Mouse (Mus musculus): Measurements from ENCODE around the gene Zfp428. TPM values are rescaled to one million over a fixed set of nuclear protein-coding genes. Genes with fewer than 3 reads are reported as not detected.

The Zfp428 gene
- total and polyA plus RNA-seq, 2 experiments from 2014 or later: 209 to 297 TPM

DNA sequence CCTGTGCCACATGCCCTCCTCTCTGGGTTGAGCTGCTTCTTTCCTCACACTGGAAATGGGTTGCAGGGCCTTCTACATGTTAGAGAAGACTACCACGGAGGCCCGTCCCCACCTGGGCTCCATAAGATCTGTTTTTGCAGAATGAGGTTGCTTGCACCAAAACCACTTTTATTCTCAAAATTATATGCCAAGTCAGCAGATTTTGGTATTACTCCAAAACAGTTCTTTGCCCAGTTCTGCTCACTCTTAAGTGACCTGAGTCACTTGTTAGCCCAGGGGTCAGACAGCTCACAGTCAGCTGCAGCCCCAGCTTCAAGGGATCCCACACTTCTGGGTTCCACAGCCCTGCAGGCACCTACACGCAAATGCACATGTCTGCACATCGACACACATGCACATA is 54.6 kb downstream of the Zfp428 start:
- no peak overlapping the region for H3K4me3 ChIP-seq (ENCODE audit: low read depth, low read length)
- no peak overlapping the region for H3K9ac ChIP-seq (replicated peaks; ENCODE audit: low read length, poor library complexity, severe bottlenecking)
- TF ChIP-seq CTCF (IDR thresholded peaks at IDR 0.05): no peak
- ATAC-seq (ENCODE audit: low FRiP score) (no peak), DNase-seq (ENCODE audit: low spot score) (no peak)
- WGBS: 90% methylated on average over 4 of the region's 4 CpGs
- H3K9me3 ChIP-seq (ENCODE audit: low read length): no peaks in the 10 kb centered on the region
- H3K4me1 ChIP-seq (ENCODE audit: insufficient read depth, low read length): no peaks in the 10 kb centered on the region
- H3K27ac ChIP-seq (ENCODE audit: low read depth, low read length): no peak overlapping the region
- H3K36me3 ChIP-seq (ENCODE audit: insufficient read depth, low read length): peaks cover 22% of the 10 kb centered on the region
- no peaks in the 10 kb centered on the region for H3K27me3 ChIP-seq (ENCODE audit: insufficient read depth, low read length)
- no peak overlapping the region for H3K4me2 ChIP-seq (ENCODE audit: low read depth, low read length, poor library complexity, severe bottlenecking)

DNA sequence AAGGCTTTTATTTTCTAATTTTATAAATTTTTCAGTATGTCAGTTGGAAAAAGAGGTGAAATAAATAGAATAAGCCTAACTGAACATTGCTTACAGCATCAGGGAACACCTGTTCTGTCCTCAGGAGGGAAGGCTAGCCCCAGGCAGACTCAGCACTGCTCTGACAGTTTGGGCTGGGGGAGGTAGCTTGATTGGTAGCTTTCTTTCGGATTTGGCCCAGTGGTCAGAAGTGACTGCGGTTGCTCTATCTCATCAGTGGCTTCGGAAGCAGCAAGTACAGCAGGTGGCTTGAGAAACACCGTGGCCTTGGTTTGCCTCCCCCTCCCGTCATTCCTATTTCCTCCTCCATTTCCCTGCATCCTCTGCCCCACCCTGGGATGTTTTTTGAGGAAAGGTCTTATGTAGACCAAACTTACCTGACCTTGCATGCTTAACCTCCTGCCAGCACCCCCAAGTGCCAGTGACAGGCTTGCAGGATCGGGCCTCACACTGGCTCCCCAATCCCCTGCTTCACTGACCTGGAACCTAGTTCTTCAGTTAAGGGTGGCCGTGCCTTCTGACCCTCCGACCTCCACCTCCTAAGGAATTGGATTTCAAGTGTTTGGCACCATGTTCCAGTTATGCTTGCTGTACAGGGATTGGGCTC is 56.5 kb downstream of the Zfp428 start:
- ATAC-seq (ENCODE audit: low FRiP score) (no peak), DNase-seq (ENCODE audit: low spot score) (no peak)
- H3K9me3 ChIP-seq (ENCODE audit: low read length): no peaks in the 10 kb centered on the region
- H3K4me1 ChIP-seq (ENCODE audit: insufficient read depth, low read length): no peaks in the 10 kb centered on the region
- no peaks in the 10 kb centered on the region for H3K27me3 ChIP-seq (ENCODE audit: insufficient read depth, low read length)
- no peak overlapping the region for H3K27ac ChIP-seq (ENCODE audit: low read depth, low read length)
- peaks cover 41% of the 10 kb centered on the region for H3K36me3 ChIP-seq (ENCODE audit: insufficient read depth, low read length)
- no peak overlapping the region for H3K4me3 ChIP-seq (ENCODE audit: low read depth, low read length)
- WGBS: 92% methylated on average over 8 of the region's 8 CpGs
- no peak for TF ChIP-seq CTCF (IDR thresholded peaks at IDR 0.05)
- H3K4me2 ChIP-seq (ENCODE audit: low read depth, low read length, poor library complexity, severe bottlenecking): no peak overlapping the region
- no peak overlapping the region for H3K9ac ChIP-seq (replicated peaks; ENCODE audit: low read length, poor library complexity, severe bottlenecking)

DNA sequence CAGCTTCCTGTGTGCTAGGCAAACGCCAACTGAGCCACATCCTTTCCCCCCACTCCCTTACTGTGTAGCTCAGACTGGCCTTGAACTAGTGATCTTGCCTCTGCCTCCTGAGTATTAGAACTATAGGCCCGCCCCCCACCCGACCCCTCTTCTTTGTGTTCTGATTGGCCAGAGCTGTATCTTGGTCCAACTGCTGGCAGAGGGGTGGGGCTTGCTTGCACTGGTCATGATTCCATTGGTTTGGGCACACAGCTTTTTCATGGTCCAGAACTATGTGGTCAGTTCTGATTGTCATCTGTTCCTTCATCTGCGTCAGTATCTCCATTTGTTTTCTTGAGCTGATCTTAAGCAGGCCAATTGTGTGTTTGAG is 57.0 kb downstream of the Zfp428 start:
- Histone ChIP-seq H3K9me3 (ENCODE audit: low read length) (no peaks in the 10 kb centered on the region), H3K36me3 (ENCODE audit: insufficient read depth, low read length) (peaks cover 45% of the 10 kb centered on the region), H3K4me1 (ENCODE audit: insufficient read depth, low read length) (no peaks in the 10 kb centered on the region), H3K27me3 (ENCODE audit: insufficient read depth, low read length) (no peaks in the 10 kb centered on the region), H3K4me2 (ENCODE audit: low read depth, low read length, poor library complexity, severe bottlenecking) (no peak overlapping the region), H3K9ac (replicated peaks; ENCODE audit: low read length, poor library complexity, severe bottlenecking) (no peak overlapping the region), H3K4me3 (ENCODE audit: low read depth, low read length) (no peak overlapping the region), H3K27ac (ENCODE audit: low read depth, low read length) (no peak overlapping the region)
- WGBS: 89% methylated on average over 4 of the region's 4 CpGs
- no peak for TF ChIP-seq CTCF (IDR thresholded peaks at IDR 0.05)
- no peak for DNase-seq (ENCODE audit: low spot score)
- ATAC-seq (ENCODE audit: low FRiP score): no peak

GRCm38 (mm10) chr7:24564607-24565265 is 57.9 kb downstream of the Zfp428 start:
- Histone ChIP-seq H3K27me3 (ENCODE audit: insufficient read depth, low read length) (no peaks in the 10 kb centered on the region), H3K9me3 (ENCODE audit: low read length) (no peaks in the 10 kb centered on the region), H3K4me2 (ENCODE audit: low read depth, low read length, poor library complexity, severe bottlenecking) (no peak overlapping the region), H3K27ac (ENCODE audit: low read depth, low read length) (no peak overlapping the region), H3K36me3 (ENCODE audit: insufficient read depth, low read length) (peaks cover 45% of the 10 kb centered on the region), H3K9ac (replicated peaks; ENCODE audit: low read length, poor library complexity, severe bottlenecking) (no peak overlapping the region), H3K4me3 (ENCODE audit: low read depth, low read length) (no peak overlapping the region), H3K4me1 (ENCODE audit: insufficient read depth, low read length) (no peaks in the 10 kb centered on the region)
- WGBS: 61% methylated on average over 6 of the region's 6 CpGs
- peak; percentile 72 for TF ChIP-seq CTCF (IDR thresholded peaks at IDR 0.05)
- DNase-seq (ENCODE audit: low spot score): peak; percentile 38
- no peak for ATAC-seq (ENCODE audit: low FRiP score)

Other genes with a start within 250 kb of the Zfp428 start
- 7.4 and 11.1 TPM in 2 replicates for gene Zfp93, start 236.6 kb upstream of the Zfp428 start, total RNA-seq (2014; rRNA removed)
- gene Zfp93, start 236.6 kb upstream of the Zfp428 start, polyA plus RNA-seq (2015; fragmentation: Nextera tagmentation; extraction: Ambion mirVana): 2.2 and 2.7 TPM in 2 replicates
- 18.3 and 30.9 TPM in 2 replicates for gene Zfp61, start 205.8 kb upstream of the Zfp428 start, total RNA-seq (2014; rRNA removed)
- 30.3 and 32.4 TPM in 2 replicates for gene Zfp61, start 205.8 kb upstream of the Zfp428 start, polyA plus RNA-seq (2015; fragmentation: Nextera tagmentation; extraction: Ambion mirVana)
- 13.3 and 25.0 TPM in 2 replicates for gene Zfp94, start 190.3 kb upstream of the Zfp428 start, total RNA-seq (2014; rRNA removed)
- gene Zfp94, start 190.3 kb upstream of the Zfp428 start, polyA plus RNA-seq (2015; fragmentation: Nextera tagmentation; extraction: Ambion mirVana): 17.4 and 22.9 TPM in 2 replicates
- gene Tescl, start 173.1 kb upstream of the Zfp428 start, total RNA-seq (2014; rRNA removed): not detected in 2 replicates
- 0.19 TPM in 1 of 2 replicates, not detected in the other for gene Tescl, start 173.1 kb upstream of the Zfp428 start, polyA plus RNA-seq (2015; fragmentation: Nextera tagmentation; extraction: Ambion mirVana)
- gene Lypd5, start 157.8 kb upstream of the Zfp428 start, total RNA-seq (2014; rRNA removed): 0.44 TPM in 1 of 2 replicates, not detected in the other
- not detected in 2 replicates for gene Lypd5, start 157.8 kb upstream of the Zfp428 start, polyA plus RNA-seq (2015; fragmentation: Nextera tagmentation; extraction: Ambion mirVana)
- gene Kcnn4, start 136.7 kb upstream of the Zfp428 start, total RNA-seq (2014; rRNA removed): 0.27 and 2.5 TPM in 2 replicates
- gene Kcnn4, start 136.7 kb upstream of the Zfp428 start, polyA plus RNA-seq (2015; fragmentation: Nextera tagmentation; extraction: Ambion mirVana): 0.81 and 1.1 TPM in 2 replicates
- 34.2 and 50.0 TPM in 2 replicates for gene Smg9, start 107.4 kb upstream of the Zfp428 start, total RNA-seq (2014; rRNA removed)
- 28.7 and 30.1 TPM in 2 replicates for gene Smg9, start 107.4 kb upstream of the Zfp428 start, polyA plus RNA-seq (2015; fragmentation: Nextera tagmentation; extraction: Ambion mirVana)
- not detected in 2 replicates for gene Irgc1, start 54.7 kb upstream of the Zfp428 start, total RNA-seq (2014; rRNA removed)
- gene Irgc1, start 54.7 kb upstream of the Zfp428 start, polyA plus RNA-seq (2015; fragmentation: Nextera tagmentation; extraction: Ambion mirVana): not detected in 2 replicates
- 1.4 and 3.7 TPM in 2 replicates for gene Plaur, start 44.5 kb upstream of the Zfp428 start, total RNA-seq (2014; rRNA removed)
- gene Plaur, start 44.5 kb upstream of the Zfp428 start, polyA plus RNA-seq (2015; fragmentation: Nextera tagmentation; extraction: Ambion mirVana): 0.93 and 1.1 TPM in 2 replicates
- gene Cadm4, start 25.0 kb upstream of the Zfp428 start, total RNA-seq (2014; rRNA removed): 342 and 354 TPM in 2 replicates
- 82.0 and 88.1 TPM in 2 replicates for gene Cadm4, start 25.0 kb upstream of the Zfp428 start, polyA plus RNA-seq (2015; fragmentation: Nextera tagmentation; extraction: Ambion mirVana)
- gene AC161166.1, start 5.4 kb downstream of the Zfp428 start, total RNA-seq (2014; rRNA removed): not detected in 2 replicates
- gene AC161166.1, start 5.4 kb downstream of the Zfp428 start, polyA plus RNA-seq (2015; fragmentation: Nextera tagmentation; extraction: Ambion mirVana): 0.47 and 0.78 TPM in 2 replicates
- 115 and 119 TPM in 2 replicates for gene Irgq, start 23.7 kb downstream of the Zfp428 start, total RNA-seq (2014; rRNA removed)
- 21.8 and 23.9 TPM in 2 replicates for gene Irgq, start 23.7 kb downstream of the Zfp428 start, polyA plus RNA-seq (2015; fragmentation: Nextera tagmentation; extraction: Ambion mirVana)
- gene Pinlyp, start 39.1 kb downstream of the Zfp428 start, total RNA-seq (2014; rRNA removed): not detected in 2 replicates
- not detected in 2 replicates for gene Pinlyp, start 39.1 kb downstream of the Zfp428 start, polyA plus RNA-seq (2015; fragmentation: Nextera tagmentation; extraction: Ambion mirVana)
- gene Xrcc1, start 39.3 kb downstream of the Zfp428 start, total RNA-seq (2014; rRNA removed): 44.6 and 51.8 TPM in 2 replicates
- gene Xrcc1, start 39.3 kb downstream of the Zfp428 start, polyA plus RNA-seq (2015; fragmentation: Nextera tagmentation; extraction: Ambion mirVana): 41.9 and 43.3 TPM in 2 replicates
- gene Ethe1, start 80.5 kb downstream of the Zfp428 start, total RNA-seq (2014; rRNA removed): 32.2 and 33.4 TPM in 2 replicates
- gene Ethe1, start 80.5 kb downstream of the Zfp428 start, polyA plus RNA-seq (2015; fragmentation: Nextera tagmentation; extraction: Ambion mirVana): 31.3 and 31.6 TPM in 2 replicates
- 2.3 and 3.2 TPM in 2 replicates for gene Zfp575, start 80.6 kb downstream of the Zfp428 start, total RNA-seq (2014; rRNA removed)
- 28.3 and 29.5 TPM in 2 replicates for gene Zfp575, start 80.6 kb downstream of the Zfp428 start, polyA plus RNA-seq (2015; fragmentation: Nextera tagmentation; extraction: Ambion mirVana)
- gene Phldb3, start 103.8 kb downstream of the Zfp428 start, total RNA-seq (2014; rRNA removed): 0.11 and 0.14 TPM in 2 replicates
- gene Phldb3, start 103.8 kb downstream of the Zfp428 start, polyA plus RNA-seq (2015; fragmentation: Nextera tagmentation; extraction: Ambion mirVana): not detected in 2 replicates
- 0.99 and 1.5 TPM in 2 replicates for gene Lypd3, start 129.5 kb downstream of the Zfp428 start, total RNA-seq (2014; rRNA removed)
- gene Lypd3, start 129.5 kb downstream of the Zfp428 start, polyA plus RNA-seq (2015; fragmentation: Nextera tagmentation; extraction: Ambion mirVana): 1.8 and 2.2 TPM in 2 replicates
- not detected in 2 replicates for gene Tex101, start 169.7 kb downstream of the Zfp428 start, total RNA-seq (2014; rRNA removed)
- gene Tex101, start 169.7 kb downstream of the Zfp428 start, polyA plus RNA-seq (2015; fragmentation: Nextera tagmentation; extraction: Ambion mirVana): not detected in 2 replicates
- gene BC049730, start 202.2 kb downstream of the Zfp428 start, total RNA-seq (2014; rRNA removed): not detected in 2 replicates
- not detected in 2 replicates for gene BC049730, start 202.2 kb downstream of the Zfp428 start, polyA plus RNA-seq (2015; fragmentation: Nextera tagmentation; extraction: Ambion mirVana)
- not detected in 2 replicates for gene Gm4763, start 219.9 kb downstream of the Zfp428 start, total RNA-seq (2014; rRNA removed)
- gene Gm4763, start 219.9 kb downstream of the Zfp428 start, polyA plus RNA-seq (2015; fragmentation: Nextera tagmentation; extraction: Ambion mirVana): not detected in 2 replicates

Measured in midbrain, postnatal 0 days (tissue).